Mouse (Mus musculus) liver, embryonic 14.5 days (tissue): Measurements from ENCODE around the gene Nlrp2. TPM values are rescaled to one million over a fixed set of nuclear protein-coding genes. Genes with fewer than 3 reads are reported as not detected.

ENCODE experiments used
- ATAC-seq: fragments of 200-750 bp; cut with Nextera tagmentation; 2 replicates; pipeline ENCODE4 v1.8.0; 2017; ENCODE audit warnings: moderate number of reproducible peaks, mild to moderate bottlenecking, moderate library complexity; ENCODE audit not compliant: insufficient read depth
- DNase-seq, 3 experiments: peaks; one replicate each; pipeline ENCODE4 v3.0.0-alpha.2; 2012 to 2013; ENCODE audit warnings: low read depth in 3 of 3, low spot score in 3 of 3
- H3K27ac ChIP-seq: fragments of 300-500 bp; sonication (generic); 2 replicates; pipeline ENCODE4 v1.5.1; 2014; ENCODE audit warnings: moderate library complexity, mild to moderate bottlenecking, control low read depth, inconsistent platforms
- H3K27me3 ChIP-seq: fragments of 300-500 bp; sonication (generic); 2 replicates; pipeline ENCODE4 v1.6.1; 2014; ENCODE audit warnings: mild to moderate bottlenecking, low read length, moderate library complexity; ENCODE audit not compliant: control insufficient read depth, insufficient read depth
- H3K36me3 ChIP-seq: fragments of 300-500 bp; sonication (generic); replicated peaks from 2 replicates; pipeline ENCODE4 v1.6.1; 2014; ENCODE audit warnings: low read depth; ENCODE audit not compliant: control insufficient read depth, insufficient read depth
- H3K4me1 ChIP-seq, 2 experiments: fragments of 200-500 bp in 1 of 2; fragments of 300-500 bp in 1 of 2; sonication (generic) in 1 of 2; replicated peaks; 2 replicates each; pipeline ENCODE4 v1.6.1; 2012 to 2014; ENCODE audit warnings: antibody characterized with exemption in 1 of 2, inconsistent platforms in 1 of 2, low read length in 1 of 2; ENCODE audit not compliant: control insufficient read depth in 2 of 2, insufficient read depth in 2 of 2
- H3K4me2 ChIP-seq: fragments of 300-500 bp; sonication (generic); 2 replicates; pipeline ENCODE4 v1.6.1; 2014; ENCODE audit warnings: low read depth, mild to moderate bottlenecking, control low read depth, moderate library complexity
- H3K4me3 ChIP-seq, 2 experiments: fragments of 200-500 bp in 1 of 2; fragments of 300-500 bp in 1 of 2; sonication (generic) in 1 of 2; 2 replicates each; pipeline ENCODE4 v1.5.1; 2012 to 2014; ENCODE audit warnings: low read depth in 2 of 2, low read length in 2 of 2, mild to moderate bottlenecking in 2 of 2, control low read depth in 1 of 2, inconsistent platforms in 1 of 2, moderate library complexity in 1 of 2; ENCODE audit not compliant: insufficient read depth in 1 of 2
- H3K9ac ChIP-seq: fragments of 300-500 bp; sonication (generic); replicated peaks from 2 replicates; pipeline ENCODE4 v1.6.1; 2014; ENCODE audit warnings: mild to moderate bottlenecking, control low read depth, moderate library complexity
- H3K9me3 ChIP-seq: fragments of 300-500 bp; sonication (generic); 2 replicates; pipeline ENCODE4 v1.6.1; 2016; ENCODE audit warnings: low read length, mixed read lengths; ENCODE audit not compliant: control insufficient read depth
- CTCF ChIP-seq: IDR thresholded peaks from 2 replicates; pipeline ENCODE4 v1.5.1; 2016; ENCODE audit warnings: antibody characterized with exemption, low read depth, control low read depth
- EP300 ChIP-seq: IDR thresholded peaks from 2 replicates; pipeline ENCODE4 v1.6.1; 2016; ENCODE audit warnings: antibody characterized with exemption, low read depth
- WGBS: fragments of 180-500 bp; shearing (Covaris S2); extraction: QIAGEN DNeasy Blood & Tissue Kit; methylation state at CpG from one replicate; pipeline ENCODE4 v1.1.7; 2014; ENCODE audit not compliant: insufficient replicate concordance; 5-methylcytosine and 5-hydroxymethylcytosine counted together
- polyA plus RNA-seq, 2 experiments: library from polyadenylated mRNA; depleted of rRNA in 1 of 2; stranded (reverse) in 1 of 2; unstranded in 1 of 2; fragments of >200 nt; fragmentation: Nextera tagmentation in 1 of 2; extraction: Ambion mirVana in 1 of 2; gene quantifications; 2 replicates each; pipeline versions ENCODE4 v1.2.1 to v1.2.3; 2012 to 2014

Nlrp2 gene
- polyA plus RNA-seq, 2 experiments: not detected

DNA sequence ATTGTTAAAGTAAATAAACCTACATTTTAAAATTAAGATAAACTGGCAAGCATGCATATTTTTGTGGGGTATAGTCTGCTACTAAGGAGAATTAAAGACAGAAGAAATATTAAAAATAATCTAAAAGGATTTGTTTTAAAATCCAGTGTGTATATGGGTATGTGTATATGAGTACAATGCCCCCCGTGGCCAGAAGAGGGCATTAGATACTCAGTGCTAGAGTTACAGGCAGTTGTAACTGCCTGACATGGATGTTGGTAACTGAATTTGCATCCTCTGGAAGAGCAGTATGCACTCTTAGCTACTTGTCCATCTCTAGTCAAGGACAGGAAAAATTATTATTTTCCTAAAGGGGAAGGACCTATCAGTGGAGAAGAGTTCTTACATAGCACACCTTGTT, 62.6 kb downstream of the Nlrp2 start:
- no peak overlapping the region for H3K9ac ChIP-seq
- no peak overlapping the region for H3K27ac ChIP-seq
- no peaks in the 10 kb centered on the region for H3K4me1 ChIP-seq
- DNase-seq (no peak), ATAC-seq (no peak)
- no peak overlapping the region for H3K4me2 ChIP-seq
- 41% methylated on average over 1 of the region's 1 CpGs for WGBS
- TF ChIP-seq CTCF (no peak), EP300 (no peak)
- H3K36me3 ChIP-seq: no peaks in the 10 kb centered on the region
- H3K9me3 ChIP-seq: no peaks in the 10 kb centered on the region
- no peak overlapping the region for H3K4me3 ChIP-seq
- no peaks in the 10 kb centered on the region for H3K27me3 ChIP-seq

DNA sequence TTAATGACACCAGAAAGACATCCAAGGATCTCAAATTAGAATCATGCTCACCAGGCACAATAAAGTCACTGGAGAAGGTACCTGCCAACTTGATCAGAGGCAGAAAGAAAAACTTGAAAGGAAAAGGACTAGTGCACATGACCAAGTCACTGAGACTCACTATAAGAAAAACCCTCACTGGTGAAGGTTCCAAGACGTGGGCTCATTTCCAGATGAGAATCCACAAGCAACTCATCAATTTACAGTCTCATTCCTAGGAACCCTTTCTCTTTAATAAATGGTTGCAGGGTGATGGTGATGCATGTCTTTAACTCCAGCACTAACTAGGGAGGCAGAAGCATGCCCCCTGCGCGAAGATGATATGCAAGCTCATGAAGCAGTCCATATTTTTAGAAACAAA, 87.8 kb downstream of the Nlrp2 start:
- WGBS: 66% methylated on average over 3 of the region's 3 CpGs
- no peak overlapping the region for H3K27ac ChIP-seq
- H3K4me3 ChIP-seq: no peak overlapping the region
- H3K4me1 ChIP-seq: no peaks in the 10 kb centered on the region
- no peak overlapping the region for H3K9ac ChIP-seq
- TF ChIP-seq CTCF (no peak), EP300 (no peak)
- DNase-seq (no peak), ATAC-seq (no peak)
- no peaks in the 10 kb centered on the region for H3K9me3 ChIP-seq
- no peaks in the 10 kb centered on the region for H3K36me3 ChIP-seq
- H3K4me2 ChIP-seq: no peak overlapping the region
- no peaks in the 10 kb centered on the region for H3K27me3 ChIP-seq

Other genes starting within 250 kb of the Nlrp2 start
- not detected in 2 replicates for gene Rfpl4, start 234.1 kb downstream of the Nlrp2 start, polyA plus RNA-seq (2012; rRNA removed)
- not detected in 2 replicates for gene Rfpl4, start 234.1 kb downstream of the Nlrp2 start, polyA plus RNA-seq (2014; fragmentation: Nextera tagmentation; extraction: Ambion mirVana)
- 0.08 and 0.28 TPM in 2 replicates for gene Rasl2-9, start 225.1 kb downstream of the Nlrp2 start, polyA plus RNA-seq (2012; rRNA removed)
- 0.28 and 0.38 TPM in 2 replicates for gene Rasl2-9, start 225.1 kb downstream of the Nlrp2 start, polyA plus RNA-seq (2014; fragmentation: Nextera tagmentation; extraction: Ambion mirVana)
- not detected in 2 replicates for gene Vmn1r55, start 201.4 kb downstream of the Nlrp2 start, polyA plus RNA-seq (2012; rRNA removed)
- not detected in 2 replicates for gene Vmn1r55, start 201.4 kb downstream of the Nlrp2 start, polyA plus RNA-seq (2014; fragmentation: Nextera tagmentation; extraction: Ambion mirVana)
- gene Vmn1r56, start 154.3 kb downstream of the Nlrp2 start, polyA plus RNA-seq (2012; rRNA removed): not detected in 2 replicates
- not detected in 2 replicates for gene Vmn1r56, start 154.3 kb downstream of the Nlrp2 start, polyA plus RNA-seq (2014; fragmentation: Nextera tagmentation; extraction: Ambion mirVana)
- not detected in 2 replicates for gene Vmn1r57, start 132.5 kb downstream of the Nlrp2 start, polyA plus RNA-seq (2012; rRNA removed)
- gene Vmn1r57, start 132.5 kb downstream of the Nlrp2 start, polyA plus RNA-seq (2014; fragmentation: Nextera tagmentation; extraction: Ambion mirVana): not detected in 2 replicates
- gene Gm5065, start 498 bp downstream of the Nlrp2 start, polyA plus RNA-seq (2012; rRNA removed): not detected in 2 replicates
- not detected in 2 replicates for gene Gm5065, start 498 bp downstream of the Nlrp2 start, polyA plus RNA-seq (2014; fragmentation: Nextera tagmentation; extraction: Ambion mirVana)
- not detected in 2 replicates for gene Vmn1r58, start 62.4 kb upstream of the Nlrp2 start, polyA plus RNA-seq (2012; rRNA removed)
- not detected in 2 replicates for gene Vmn1r58, start 62.4 kb upstream of the Nlrp2 start, polyA plus RNA-seq (2014; fragmentation: Nextera tagmentation; extraction: Ambion mirVana)
- gene Vmn1r59, start 105.7 kb upstream of the Nlrp2 start, polyA plus RNA-seq (2012; rRNA removed): not detected in 2 replicates
- gene Vmn1r59, start 105.7 kb upstream of the Nlrp2 start, polyA plus RNA-seq (2014; fragmentation: Nextera tagmentation; extraction: Ambion mirVana): not detected in 2 replicates
- gene Vmn2r28, start 142.9 kb upstream of the Nlrp2 start, polyA plus RNA-seq (2012; rRNA removed): not detected in 2 replicates
- not detected in 2 replicates for gene Vmn2r28, start 142.9 kb upstream of the Nlrp2 start, polyA plus RNA-seq (2014; fragmentation: Nextera tagmentation; extraction: Ambion mirVana)
- not detected in 2 replicates for gene Vmn1r60, start 196.3 kb upstream of the Nlrp2 start, polyA plus RNA-seq (2012; rRNA removed)
- not detected in 2 replicates for gene Vmn1r60, start 196.3 kb upstream of the Nlrp2 start, polyA plus RNA-seq (2014; fragmentation: Nextera tagmentation; extraction: Ambion mirVana)